Mouse (Mus musculus) layer of hippocampus, postnatal 25 days (tissue): ENCODE data around the gene Tspan4. TPM values are rescaled to one million over a fixed set of nuclear protein-coding genes. Genes with fewer than 3 reads are reported as not detected.

Experiments used
- DNase-seq, 2 experiments: peaks; one replicate each; pipeline ENCODE4 v3.0.0; 2022; ENCODE audit warnings: mixed read lengths in 2 of 2, low spot score in 1 of 2; ENCODE audit errors: extremely low spot score in 1 of 2
- total RNA-seq, 2 experiments: library from RNA; stranded (reverse); gene quantifications; 2 replicates each; pipeline ENCODE4 v1.2.3; 2021

Gene Tspan4
- total RNA-seq, 2 experiments from 2014 or later = 12.2 to 14.3 TPM

DNA sequence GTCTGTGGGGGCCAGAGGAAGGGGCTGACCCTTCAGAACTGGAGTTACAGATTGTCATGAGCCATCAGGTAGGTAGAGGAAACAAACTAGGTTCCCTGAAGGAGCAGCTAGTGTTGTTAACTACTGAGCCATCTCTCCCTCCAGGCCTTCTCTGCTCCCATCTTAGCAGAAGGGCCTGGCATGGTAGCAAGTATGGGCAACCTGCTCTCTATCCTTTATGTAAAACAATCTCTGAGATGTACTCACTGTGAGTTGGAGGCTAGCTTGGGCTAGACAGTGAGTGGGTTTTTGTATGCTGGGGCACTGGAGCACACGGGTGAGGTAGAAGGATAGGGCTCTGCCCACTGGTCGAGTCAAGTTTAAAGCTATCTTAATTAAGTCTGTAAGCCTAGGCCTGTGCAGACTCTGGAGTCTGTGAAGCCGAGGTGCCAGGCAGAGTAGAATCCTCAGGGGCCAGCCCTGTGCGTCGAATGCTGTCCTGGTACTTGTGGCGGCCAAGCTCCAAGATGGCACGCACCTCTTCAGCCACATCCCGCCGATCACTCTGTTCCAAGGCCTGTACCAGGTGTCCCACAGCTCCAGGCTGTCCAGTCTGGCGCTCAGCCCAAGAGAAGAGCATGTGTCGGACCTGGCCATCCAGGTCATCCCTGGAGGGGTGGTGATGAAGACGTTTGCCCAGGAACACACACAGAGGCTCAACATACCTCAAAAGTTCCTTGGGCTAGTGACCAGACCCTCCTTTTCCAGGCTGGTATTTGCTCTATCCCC, 36.7 kb upstream of the Tspan4 start:
- DNase-seq = peak in 1 of 2 experiments; percentile 2

DNA sequence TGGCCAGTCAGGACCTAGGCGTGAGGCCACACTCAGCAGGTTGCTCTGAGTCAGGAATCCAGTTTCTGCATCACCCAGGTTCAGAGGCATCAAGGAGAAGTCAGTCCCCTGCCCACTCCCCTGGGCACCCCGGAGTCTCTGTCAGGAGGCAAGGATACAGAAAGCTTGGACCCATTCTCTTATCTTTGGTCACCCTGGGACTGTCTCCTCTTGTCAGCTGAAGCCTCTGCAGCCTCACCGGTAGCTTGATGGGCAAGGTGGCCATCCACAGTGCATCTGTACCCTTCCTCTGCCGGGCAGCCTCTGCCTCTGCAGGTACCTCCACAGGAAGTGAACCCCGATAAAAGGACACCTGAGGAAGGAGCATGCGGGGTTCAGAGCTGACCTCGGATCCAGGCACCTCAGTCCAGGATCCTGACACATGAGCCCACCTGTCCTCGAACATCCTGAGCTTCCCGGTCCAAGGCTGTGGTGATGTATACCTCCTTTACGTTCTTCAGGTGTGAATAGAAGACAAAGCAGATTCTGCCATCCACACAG, 35.8 kb upstream of the Tspan4 start:
- DNase-seq = no peak

DNA sequence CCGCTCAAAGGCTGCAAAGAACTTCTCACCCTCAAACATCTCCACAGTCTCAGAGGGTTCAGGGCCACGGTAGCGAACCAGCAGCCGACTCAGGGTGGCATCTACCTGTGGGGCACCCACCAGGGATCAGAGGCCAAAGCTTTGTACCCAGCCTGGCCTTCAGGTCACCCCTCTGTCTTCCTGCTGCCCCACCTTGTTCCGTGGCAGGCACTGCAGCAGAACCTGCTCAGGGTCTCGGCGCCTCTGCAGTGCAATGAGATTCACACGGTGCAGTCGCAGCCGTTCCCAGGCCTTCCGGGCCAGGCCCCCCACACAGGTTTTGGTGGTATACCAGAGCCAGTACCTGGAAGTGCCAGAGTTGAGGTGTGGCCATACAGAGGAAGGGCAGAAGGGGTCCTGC, 35.2 kb upstream of the Tspan4 start:
- DNase-seq = peak in 1 of 2 experiments; percentile 2

DNA sequence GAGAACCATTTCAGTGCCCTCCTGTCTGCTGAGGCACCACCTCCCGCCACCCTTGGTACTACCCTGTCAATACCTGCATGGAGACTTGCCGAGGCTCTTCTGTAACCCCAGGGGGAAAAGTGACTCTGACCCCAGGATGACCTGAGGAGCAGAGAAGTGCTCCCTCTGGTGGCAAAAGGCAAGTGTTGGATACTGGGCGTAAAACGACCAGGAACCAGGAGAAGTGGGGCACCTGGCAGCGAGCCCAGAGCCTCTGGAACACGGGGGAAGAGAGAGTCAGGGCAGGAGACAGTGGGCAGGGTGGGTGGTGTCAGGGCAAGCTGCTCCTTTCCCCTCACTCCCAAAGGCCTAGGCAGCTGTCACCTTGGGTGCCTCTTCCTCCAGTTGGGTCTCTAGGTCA, 34.4 kb upstream of the Tspan4 start:
- peak in 1 of 2 experiments; percentile 64 for DNase-seq

DNA sequence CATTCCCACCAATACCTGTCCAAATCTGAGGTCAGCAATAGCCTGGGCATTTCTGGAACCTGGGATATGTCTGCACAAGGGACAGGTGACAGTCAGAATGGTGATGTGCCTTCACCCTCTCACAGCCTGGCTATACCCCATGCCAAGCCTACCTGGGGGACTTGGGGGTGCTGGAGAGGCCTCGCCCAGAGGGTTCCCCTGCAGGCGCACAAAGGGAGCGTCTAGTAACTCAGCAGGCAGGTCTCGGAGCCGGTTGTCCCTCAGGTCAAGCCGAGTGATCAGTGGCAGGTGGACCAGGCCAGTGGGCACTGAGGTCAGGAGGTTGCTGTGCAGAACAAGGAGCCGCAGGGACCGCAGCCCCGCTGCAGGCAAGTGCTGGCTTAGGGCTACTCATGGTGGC, 33.6 kb upstream of the Tspan4 start:
- peak in 1 of 2 experiments; percentile 2 for DNase-seq

DNA sequence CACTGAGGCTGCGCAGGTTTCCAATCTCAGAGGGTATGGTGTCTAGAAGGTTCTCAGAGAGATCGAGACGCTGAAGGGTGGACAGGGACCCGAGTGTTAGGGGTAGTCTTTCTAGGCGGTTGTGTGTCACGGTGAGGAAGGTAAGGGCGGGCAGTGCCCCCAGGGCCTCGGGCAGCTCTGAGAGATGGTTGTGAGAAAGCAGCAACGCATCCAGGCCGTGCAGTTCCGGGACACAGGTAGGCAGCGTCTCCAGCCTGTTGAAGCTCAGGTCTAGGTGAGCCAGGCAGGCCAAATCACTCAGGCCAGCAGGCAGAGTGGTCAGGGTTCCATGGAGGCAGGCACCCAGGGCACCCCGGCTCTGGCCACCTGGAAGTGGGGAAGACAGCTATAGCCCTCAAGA, 32.8 kb upstream of the Tspan4 start:
- peak in 1 of 2 experiments; percentile 1 for DNase-seq

DNA sequence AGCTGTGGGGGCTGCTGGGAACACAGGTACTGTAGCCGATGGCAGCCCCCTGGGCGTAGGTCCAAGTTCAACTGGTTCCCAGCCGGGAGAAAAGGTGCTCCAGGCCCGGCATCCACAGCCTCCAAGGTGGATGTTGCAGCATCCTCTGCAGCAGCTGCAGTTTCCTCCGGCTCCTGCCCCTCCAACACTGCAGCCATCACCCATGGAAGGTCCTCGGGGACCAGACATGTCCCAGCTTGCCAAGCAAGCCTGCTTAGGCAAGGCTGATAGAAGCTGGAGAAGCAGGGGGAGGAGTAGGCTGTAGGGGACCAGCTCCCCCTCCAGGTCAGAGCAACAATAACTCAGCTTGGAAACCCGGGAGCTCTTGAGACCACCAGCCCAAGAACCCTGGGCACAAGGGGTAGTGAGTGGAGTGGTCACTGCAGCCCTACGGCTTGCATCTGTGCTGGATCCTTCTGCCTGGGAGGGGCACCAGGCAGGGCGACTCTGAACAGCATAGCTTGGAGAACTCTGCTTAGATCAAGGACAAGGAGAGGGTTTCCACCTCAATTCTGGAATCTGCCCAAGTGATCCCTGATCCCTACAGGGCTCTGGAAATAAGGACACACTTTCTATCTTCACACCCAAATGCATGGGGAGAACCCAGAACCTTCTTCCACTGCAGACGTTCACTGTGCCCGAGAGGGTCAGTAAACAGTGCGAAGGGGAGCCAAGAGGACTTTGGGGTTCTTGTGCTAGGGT, 31.8 kb upstream of the Tspan4 start:
- no peak for DNase-seq

DNA sequence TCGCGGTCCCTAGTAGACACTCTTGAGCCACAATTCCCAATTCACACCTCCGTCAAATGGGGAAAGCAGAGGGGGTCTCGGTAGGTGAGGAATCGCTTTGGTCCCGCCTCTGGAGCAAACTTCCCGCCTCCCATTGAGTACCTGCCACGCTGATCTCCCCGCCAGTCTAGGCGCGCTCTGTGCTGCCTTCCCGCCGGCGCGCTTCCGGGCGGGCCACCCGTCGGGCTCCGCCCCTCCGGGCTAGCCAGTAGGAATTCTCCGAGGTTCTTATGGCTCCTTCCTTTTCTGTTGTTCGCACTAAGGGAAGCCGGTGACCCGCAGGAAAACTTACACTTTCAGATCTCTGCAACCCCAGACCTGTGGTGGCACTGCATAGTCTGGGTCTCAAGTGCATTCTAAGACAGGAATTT, 31.2 kb upstream of the Tspan4 start, which contains the start of gene Pidd1:
Pidd1 (minus strand) TSS at position 198 of the 410 bp plus-strand sequence.
- DNase-seq = peak in 1 of 2 experiments; percentile 14

DNA sequence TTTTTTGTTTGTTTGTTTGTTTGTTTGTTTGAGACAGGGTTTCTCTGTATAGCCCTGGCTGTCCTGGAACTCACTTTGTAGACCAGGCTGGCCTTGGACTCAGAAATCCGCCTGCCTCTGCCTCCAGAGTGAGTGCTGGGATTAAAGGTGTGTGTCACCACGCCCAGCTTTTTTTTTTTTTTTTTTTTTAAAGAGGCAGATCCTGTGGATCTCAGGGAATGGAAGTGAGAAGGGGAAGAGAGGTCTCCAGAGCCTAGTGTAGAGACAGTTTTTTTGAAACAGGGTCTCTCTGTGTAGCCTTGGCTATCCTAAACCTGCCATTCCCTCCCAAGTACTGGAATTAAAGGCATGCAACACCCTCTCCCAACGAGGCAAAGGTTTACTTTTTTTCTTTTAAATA, 28.7 kb upstream of the Tspan4 start:
- peak in 1 of 2 experiments; percentile 1 for DNase-seq

DNA sequence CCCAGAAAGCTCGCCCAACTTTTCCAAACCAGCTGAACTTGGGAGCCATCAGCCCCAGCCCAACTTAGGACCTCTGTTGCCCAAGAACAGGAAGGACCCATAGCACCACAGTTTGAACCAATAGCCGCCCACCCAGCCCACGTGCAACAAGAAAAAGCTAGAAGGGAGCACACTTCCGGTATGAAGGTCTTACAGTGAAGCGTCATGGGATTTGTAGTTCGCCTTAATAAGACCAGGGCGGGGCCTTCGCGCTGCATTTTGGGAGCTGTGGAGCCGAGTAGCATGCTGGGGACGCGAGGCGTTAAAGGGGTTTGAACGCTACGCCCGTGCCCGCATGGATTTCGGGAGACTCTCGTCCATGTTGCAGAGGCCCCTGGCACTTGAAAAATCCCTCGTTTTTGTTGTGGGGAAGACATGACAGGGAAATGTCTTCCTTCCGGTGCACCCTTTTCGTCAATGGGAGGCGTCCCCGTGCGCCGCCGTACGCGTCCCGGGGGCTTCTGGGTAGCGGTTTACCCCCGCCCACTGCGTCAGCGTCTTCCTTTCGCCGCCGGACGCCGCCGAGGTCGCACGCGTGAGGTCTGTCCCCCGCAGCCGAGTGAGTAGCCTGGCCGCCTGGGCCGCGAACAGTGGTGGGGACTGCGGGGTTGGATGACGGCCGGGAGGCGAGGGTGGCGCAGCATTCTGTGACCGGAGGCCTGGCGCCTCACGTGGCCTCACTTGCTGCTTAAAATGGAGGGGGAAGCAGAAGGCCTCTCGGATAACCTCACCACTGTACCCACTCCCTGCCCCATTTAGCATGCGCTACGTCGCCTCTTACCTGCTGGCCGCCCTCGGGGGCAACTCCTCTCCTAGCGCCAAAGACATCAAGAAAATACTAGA, 27.7 kb upstream of the Tspan4 start, which contains the start of gene Rplp2:
Rplp2 (plus strand) TSS at position 261 of the 882 bp plus-strand sequence.
- peak; percentile 82 to 91 for DNase-seq

DNA sequence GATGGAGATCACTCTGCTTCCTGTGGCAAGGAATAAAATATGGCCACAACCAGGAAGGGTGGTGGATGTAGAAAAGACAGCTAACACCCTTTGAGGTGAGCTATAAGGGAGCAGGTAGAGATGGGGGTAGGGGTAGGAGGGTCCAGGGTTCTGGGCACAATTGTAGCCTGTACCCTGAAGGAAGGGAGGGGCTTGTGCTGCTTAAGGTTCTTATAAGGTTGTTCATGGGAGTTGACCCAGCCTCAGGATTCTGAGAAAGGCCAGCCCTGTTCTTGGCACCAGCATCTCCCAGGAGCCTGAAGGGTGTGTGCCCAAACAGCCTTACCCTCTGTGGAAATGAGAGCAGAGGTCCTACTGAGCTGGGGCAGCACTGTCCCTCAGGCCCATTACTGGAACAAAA, 23.1 kb upstream of the Tspan4 start:
- no peak for DNase-seq

DNA sequence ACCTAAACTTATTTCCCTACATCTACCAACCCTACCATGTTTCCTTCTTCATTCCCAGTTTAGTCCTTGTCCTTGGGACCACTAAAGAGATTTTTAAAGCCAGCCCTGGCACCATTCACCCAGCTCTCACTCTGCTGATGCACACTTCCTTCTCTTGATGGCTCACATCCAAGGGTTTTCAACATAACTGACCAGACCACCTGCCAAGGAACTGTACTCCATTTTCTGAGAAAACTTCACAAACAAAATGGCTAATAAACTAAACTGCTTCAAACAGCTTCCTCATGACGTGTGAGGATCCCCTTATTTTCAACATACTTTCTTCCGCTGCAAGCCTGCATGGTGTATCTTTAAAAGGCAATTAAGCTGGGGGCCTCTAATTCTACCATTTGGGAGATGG, 21.4 kb upstream of the Tspan4 start:
- DNase-seq = no peak

DNA sequence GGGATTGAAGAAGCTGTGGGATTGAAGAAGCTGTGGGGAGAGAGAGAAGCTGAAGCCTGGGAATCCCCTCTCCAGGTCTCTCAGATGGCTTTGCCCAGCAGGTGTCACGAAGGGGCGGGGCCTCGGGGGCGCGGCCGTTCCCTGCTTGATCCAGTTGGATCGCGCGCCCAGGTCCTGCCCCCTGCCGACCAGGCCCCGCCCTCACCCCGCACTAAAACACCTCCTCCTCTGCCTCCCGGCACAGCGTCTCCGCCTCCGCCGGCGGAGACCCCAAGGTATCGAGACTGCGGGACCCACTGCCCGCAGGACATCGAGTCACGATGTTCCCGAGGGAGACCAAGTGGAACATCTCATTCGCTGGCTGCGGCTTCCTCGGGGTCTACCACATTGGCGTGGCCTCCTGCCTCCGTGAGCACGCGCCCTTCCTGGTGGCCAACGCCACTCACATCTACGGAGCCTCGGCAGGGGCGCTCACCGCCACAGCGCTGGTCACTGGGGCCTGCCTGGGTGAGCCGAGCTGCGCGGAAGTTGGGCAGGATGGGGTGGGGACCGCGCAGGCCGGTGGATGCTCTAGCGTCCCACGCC, 20.0 kb upstream of the Tspan4 start, which contains the start of gene Pnpla2:
Pnpla2 (plus strand) TSS at position 232 of the 585 bp plus-strand sequence.
- peak; percentile 71 to 79 for DNase-seq

DNA sequence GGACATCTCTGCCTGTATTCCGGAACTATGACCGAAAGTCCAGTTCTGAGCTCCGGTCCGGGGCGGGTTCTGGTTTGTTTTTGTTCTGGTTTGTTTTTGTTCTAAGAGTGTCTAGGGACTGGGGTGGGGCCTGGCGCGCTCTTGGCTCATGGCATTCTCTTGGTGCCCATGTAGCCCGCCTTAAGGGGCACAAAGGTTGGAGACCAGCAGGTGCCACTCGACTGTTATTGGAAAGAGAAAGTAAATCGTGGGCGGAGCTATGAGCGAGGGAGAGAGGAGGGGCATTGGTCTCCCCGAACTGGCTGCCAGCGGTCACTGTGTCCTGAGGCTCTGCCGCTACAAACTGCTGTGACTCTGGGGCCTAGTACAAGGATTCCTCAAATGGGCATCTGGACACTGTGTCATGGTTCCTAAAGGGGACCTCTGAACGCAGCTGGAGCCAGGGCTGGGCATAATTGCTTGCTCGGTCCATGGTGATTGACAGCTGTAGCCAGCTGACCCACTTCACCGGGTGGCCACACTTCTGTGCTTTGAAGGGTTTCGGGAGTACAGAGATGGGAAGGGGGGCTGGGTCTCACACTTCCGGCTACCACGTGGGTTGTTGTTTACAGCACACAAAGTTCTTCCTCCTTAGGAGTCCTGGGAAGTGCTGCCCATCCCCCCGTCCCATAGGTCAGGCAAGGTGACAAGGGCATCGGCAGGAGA, 19.3 kb upstream of the Tspan4 start:
- peak in 1 of 2 experiments; percentile 34 for DNase-seq

DNA sequence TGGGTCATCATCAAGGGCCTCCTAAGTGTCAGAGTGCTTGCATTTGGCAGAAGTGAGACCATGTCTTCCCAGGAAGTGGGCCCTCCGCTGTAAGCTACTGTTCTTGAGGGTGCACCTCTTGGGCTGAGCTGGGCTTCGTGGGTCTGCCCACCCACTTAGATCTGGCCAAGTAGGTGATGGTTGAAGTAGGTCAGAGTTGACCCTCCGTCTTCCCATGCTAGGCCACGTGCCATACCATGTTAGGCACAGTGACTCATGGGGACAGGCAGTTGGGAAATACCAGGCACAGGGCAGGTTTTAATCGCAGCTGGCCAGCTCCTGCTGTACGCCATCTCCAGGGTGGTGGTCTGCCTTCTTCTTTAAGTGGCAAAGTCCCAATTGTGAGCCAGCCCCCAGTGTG, 18.3 kb upstream of the Tspan4 start:
- no peak for DNase-seq

DNA sequence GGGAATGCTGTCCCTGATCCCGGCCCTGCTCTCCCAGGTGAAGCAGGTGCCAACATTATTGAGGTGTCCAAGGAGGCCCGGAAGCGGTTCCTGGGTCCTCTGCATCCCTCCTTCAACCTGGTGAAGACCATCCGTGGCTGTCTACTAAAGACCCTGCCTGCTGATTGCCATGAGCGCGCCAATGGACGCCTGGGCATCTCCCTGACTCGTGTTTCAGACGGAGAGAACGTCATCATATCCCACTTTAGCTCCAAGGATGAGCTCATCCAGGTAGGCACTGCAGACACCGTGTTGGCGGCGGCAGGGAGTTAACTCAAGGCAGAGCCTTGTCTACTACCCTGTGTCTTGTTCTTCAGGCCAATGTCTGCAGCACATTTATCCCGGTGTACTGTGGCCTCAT, 17.8 kb upstream of the Tspan4 start:
- DNase-seq = no peak

DNA sequence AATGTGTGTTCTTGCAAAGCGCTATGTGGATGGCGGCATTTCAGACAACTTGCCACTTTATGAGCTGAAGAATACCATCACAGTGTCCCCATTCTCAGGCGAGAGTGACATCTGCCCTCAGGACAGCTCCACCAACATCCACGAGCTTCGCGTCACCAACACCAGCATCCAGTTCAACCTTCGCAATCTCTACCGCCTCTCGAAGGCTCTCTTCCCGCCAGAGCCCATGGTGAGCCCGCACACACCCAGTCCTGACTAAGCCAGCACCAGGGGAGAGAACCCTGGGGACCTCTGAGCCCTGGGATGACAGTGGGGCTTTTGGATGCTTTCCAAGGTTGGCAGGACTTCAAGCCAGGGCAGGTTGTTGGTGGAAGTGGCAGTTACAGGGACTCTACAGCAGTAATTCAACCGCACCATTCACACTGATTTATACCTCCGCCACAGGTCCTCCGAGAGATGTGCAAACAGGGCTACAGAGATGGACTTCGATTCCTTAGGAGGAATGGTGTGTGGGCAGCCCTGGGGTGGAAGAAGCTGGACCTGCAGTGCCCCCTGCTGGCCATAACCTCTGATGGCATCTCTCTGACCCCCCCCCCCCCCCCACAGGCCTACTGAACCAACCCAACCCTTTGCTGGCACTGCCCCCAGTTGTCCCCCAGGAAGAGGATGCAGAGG, 16.9 kb upstream of the Tspan4 start:
- DNase-seq = peak in 1 of 2 experiments; percentile 60

DNA sequence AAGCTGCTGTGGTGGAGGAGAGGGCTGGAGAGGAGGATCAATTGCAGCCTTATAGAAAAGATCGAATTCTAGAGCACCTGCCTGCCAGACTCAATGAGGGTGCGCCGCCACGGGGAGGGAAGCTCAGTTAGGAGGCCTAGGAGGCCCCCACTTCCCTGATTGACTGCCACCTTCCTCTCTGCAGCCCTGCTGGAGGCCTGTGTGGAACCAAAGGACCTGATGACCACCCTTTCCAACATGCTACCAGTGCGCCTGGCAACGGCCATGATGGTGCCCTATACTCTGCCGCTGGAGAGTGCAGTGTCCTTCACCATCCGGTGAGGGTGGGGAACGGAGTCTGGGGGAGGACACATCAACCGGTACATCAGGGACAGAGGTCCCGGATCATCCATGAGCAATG, 16.4 kb upstream of the Tspan4 start:
- no peak for DNase-seq

DNA sequence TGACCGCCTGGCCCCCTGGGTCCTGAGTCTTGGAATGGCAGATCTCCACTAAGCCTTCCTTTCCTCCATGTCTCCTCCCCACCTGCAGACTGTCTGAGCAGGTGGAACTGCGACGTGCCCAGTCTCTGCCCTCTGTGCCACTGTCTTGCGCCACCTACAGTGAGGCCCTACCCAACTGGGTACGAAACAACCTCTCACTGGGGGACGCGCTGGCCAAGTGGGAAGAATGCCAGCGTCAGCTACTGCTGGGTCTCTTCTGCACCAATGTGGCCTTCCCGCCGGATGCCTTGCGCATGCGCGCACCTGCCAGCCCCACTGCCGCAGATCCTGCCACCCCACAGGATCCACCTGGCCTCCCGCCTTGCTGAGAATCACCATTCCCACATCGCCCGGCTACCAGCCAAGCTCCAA, 15.7 kb upstream of the Tspan4 start:
- no peak for DNase-seq
